Mouse (Mus musculus): ENCODE data around the gene Tcf25.

- TF ChIP-seq POLR2A (IDR thresholded peaks at IDR 0.05; ENCODE audit: insufficient read depth, low read length) (no peak), CTCF (IDR thresholded peaks at IDR 0.05; ENCODE audit: low read depth, low read length) (no peak), EP300 (IDR thresholded peaks at IDR 0.05; ENCODE audit: insufficient read depth, low read depth, low read length) (no peak)
Measured at GRCm38 (mm10) chr8:123427639-123428275, 54.2 kb downstream of the Tcf25 start.
